Mouse (Mus musculus) bone marrow macrophage, adult 2 months (primary cell): ENCODE measurements around the gene Gna13. TPM values are rescaled to one million over a fixed set of nuclear protein-coding genes. Genes with fewer than 3 reads are reported as not detected.

ENCODE experiments used
- H3K27ac ChIP-seq: 2 replicates; pipeline ENCODE4 v1.5.1; 2012; ENCODE audit warnings: low read depth, low read length; ENCODE audit not compliant: insufficient read depth
- H3K4me1 ChIP-seq: 2 replicates; pipeline ENCODE4 v1.6.1; 2012; ENCODE audit warnings: low read length; ENCODE audit not compliant: control insufficient read depth, insufficient read depth
- H3K4me3 ChIP-seq: 2 replicates; pipeline ENCODE4 v1.5.1; 2012; ENCODE audit warnings: mild to moderate bottlenecking, low read length, moderate library complexity; ENCODE audit not compliant: insufficient read depth
- CTCF ChIP-seq: IDR thresholded peaks from 2 replicates; pipeline ENCODE4 v1.5.1; 2012; ENCODE audit warnings: low read depth, mild to moderate bottlenecking, low read length, moderate library complexity
- POLR2A ChIP-seq: IDR thresholded peaks from 2 replicates; pipeline ENCODE4 v1.6.1; 2012; ENCODE audit warnings: mild to moderate bottlenecking, low read depth, low read length, borderline replicate concordance
- polyA plus RNA-seq: library from polyadenylated mRNA; stranded (reverse); fragments of >200 nt; gene quantifications from 2 replicates; pipeline ENCODE4 v1.2.4, GENCODE M21; 2012; ENCODE audit not compliant: missing spikeins, insufficient read depth, insufficient read length

Gene Gna13
- polyA plus RNA-seq, 1 experiment, result 84.9 TPM

GRCm38 (mm10) chr11:109445438-109446035 is 82.9 kb downstream of the Gna13 start:
- Histone ChIP-seq H3K27ac (no peak overlapping the region), H3K4me3 (no peak overlapping the region), H3K4me1 (peaks cover 3% of the 10 kb centered on the region; the same call in 1 of the 2 replicates)
- TF ChIP-seq CTCF (peak; percentile 50), POLR2A (no peak)

Other genes with a start within 250 kb of the Gna13 start
- not detected in 2 replicates for gene E030025P04Rik, start 218.5 kb upstream of the Gna13 start, polyA plus RNA-seq
- not detected in 2 replicates for gene Rgs9, start 64.7 kb upstream of the Gna13 start, polyA plus RNA-seq
- gene 9930022D16Rik, start 51.1 kb downstream of the Gna13 start, polyA plus RNA-seq, result 0.40 and 0.49 TPM in 2 replicates
- gene Amz2, start 63.1 kb downstream of the Gna13 start, polyA plus RNA-seq, result 32.5 and 35.5 TPM in 2 replicates
- 3.7 and 4.4 TPM in 2 replicates for gene Arsg, start 110.5 kb downstream of the Gna13 start, polyA plus RNA-seq
- 32.6 and 38.7 TPM in 2 replicates for gene Slc16a6, start 110.8 kb downstream of the Gna13 start, polyA plus RNA-seq
- 17.2 and 21.3 TPM in 2 replicates for gene Wipi1, start 249.1 kb downstream of the Gna13 start, polyA plus RNA-seq